Mouse (Mus musculus): ENCODE measurements around the gene Fbn1.

DNA sequence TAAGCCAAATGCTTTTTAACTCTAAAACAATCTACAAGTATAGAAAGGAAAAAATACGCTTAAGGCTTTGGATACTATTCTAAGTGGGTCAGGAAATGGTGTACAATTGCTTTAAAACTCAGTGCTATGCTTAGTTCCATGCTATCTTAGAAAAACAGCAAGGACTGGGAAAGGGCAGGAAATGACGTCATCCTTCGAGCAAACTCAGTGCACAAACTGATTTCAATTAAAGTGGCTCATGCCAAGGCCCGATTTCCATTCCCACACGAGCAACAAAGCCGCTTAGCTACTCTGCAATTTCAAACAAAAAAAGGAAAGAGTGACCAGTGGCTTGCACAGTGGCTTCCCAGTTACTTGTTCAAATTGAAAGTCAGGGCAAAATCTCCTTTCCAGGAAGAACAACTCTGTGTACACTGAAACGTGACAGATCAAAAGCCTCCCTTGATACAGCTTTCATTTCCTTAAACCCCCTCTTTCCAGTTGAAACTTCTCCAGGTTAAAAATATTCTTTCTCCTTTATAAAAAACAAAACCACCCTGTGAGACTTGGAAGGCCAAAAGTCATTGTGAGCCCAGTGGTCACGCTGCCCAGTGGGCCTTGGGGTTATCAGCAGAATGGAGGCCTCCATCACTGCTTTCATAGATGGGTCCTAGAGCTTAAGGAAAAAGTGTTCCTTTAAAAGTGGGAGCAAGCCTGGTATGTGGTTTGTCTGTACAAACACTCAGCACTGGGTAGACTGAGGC lies 37.1 kb downstream of the Fbn1 start:
- TF ChIP-seq CTCF (IDR thresholded peaks at IDR 0.05; ENCODE audit: low read depth), result no peak
- no peak for TF ChIP-seq EP300 (IDR thresholded peaks at IDR 0.05; ENCODE audit: low read depth)

Data from liver, embryonic 14.5 days (tissue).